Mouse (Mus musculus): Measurements from ENCODE around the gene Cd248.
"Not testable (repeated sequence)": the region's sequence is repeated elsewhere in the genome, so short reads cannot be mapped to it uniquely, and the experiment has no call there.

Gene Cd248

DNA sequence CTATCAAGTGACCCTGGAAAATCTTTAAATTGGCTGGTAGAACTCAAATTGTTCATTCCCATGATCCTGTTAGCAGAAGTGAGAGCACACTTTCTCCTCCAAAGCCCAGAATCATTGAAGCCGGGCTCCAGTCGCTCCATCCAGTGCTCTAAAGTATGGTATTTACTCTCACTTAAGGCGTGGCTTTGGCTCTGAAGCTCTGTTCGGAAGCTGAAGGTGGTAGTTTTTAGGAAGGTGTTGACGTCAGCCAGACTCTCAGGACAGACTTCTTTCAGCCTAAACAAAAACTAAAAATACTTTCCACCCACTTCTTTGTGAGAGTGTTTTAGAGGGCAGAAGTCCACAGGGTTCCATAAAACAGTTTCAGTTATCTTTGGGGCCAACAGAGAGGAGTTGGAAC, 5.6 kb downstream of the Cd248 start:
- no peak for DNase-seq (ENCODE audit: low spot score in 2 of 2)

DNA sequence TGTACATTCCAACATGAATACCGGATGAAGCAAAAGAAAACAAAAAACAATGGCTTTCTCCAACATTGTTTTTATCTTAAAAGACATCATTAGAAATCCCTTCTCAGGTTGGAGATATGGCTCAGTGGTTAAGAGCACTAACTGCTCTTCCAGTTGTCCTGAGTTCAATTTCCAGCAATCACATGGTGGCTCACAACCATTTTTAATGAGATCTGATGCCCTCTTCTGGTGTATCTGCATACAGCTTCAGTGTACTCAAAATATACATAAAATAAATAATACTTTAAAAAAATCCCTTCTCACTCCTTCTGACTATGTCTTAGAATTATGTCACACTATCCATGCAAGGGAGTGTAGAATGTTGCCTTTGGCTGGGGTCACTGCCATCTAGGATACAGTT, 11.4 kb downstream of the Cd248 start:
- DNase-seq (ENCODE audit: low spot score in 2 of 2) = no peak

DNA sequence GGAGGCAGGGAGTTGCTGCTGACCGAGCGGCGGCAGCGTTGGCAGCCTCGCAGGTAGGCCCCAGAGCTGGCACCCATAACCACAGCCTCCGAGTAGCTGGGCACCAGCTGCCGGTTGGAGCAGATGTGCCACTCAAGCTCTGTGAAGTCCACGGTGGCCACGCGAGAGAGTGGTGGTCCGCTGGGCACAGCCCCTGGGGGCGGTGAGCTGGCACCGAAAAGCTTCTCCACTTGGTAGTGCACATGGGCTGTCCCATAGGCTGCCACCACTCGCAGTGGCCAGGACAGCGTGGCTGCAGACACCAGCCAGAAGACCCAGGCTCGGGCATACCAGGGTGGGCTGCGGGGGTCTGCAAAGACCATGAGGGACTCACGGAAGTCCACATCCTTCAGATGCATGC, 14.1 kb downstream of the Cd248 start:
- no peak for DNase-seq (ENCODE audit: low spot score in 2 of 2)

DNA sequence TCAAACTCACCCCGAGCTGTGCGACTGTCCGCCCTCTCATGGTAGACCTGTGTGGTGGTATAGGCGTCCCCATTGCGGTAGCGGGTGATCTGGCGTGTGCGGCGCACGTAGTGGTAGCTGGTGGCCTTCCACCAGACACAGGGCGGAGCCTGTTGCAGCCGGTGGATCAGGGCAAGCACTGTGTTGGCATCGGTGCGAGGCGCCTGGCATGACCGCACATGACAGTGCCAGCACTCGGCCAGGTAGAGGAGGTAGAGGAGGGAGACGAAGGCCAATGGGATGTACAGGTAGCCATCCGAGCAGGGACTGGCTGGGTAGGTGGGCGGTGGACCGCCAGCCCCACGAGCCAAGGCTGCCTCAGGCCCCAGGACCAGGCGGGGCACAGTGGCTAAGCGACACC, 14.7 kb downstream of the Cd248 start:
- no peak for DNase-seq (ENCODE audit: low spot score in 2 of 2)

DNA sequence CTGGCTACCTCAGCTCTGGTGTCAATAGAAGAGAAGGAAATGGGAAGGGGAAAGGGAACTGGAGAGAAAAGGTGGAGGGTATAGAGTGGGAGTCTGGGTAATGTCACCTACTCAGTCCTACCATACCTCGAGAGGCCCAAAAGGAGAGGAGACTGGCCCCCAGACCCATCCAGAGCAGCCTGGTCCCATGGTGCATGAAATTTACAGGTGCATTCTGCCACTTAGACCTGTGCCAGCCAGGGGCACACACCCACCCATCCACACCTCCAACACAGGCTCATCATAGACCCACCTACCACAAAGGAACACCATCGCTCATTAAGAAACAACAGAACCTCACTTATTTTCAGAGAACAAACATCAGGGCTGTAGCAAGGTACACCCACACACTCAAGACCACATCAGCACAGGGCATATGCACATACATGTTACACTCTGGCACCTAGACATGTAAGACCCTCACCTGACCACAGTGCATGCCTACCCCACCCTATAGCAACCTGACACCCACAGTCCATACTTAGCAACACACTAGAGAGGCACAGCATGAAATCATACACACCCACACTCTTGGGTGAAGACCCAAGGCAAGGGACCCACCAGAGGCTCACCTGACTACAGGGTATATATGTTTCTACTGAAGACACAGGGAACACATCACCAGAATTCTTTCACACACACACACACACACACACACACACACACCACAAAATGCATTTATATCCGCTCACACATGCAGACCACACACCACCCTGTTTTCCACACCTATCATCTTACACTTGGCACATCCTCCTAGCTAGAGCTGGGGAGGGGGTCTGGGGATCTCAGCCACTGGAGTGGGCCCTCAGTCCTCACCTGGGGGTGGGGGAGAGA, 16.3 kb downstream of the Cd248 start:
- no peak for DNase-seq (ENCODE audit: low spot score in 2 of 2)

DNA sequence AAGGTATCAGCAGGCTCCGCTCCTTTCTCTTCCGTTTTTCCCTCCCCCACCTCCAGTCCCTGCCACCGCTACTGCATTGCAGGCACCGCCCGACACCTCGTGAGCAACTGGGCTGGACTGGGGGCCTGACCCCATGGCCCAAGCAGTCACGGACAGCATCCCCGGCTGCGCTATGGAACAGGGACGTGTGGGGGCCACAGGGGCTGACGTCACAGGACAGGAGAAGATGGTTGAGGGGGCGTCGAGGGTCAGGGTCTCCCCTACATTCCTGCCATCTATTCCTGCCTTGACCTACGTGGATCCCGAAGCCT, 16.9 kb downstream of the Cd248 start:
- no peak for DNase-seq (ENCODE audit: low spot score in 2 of 2)

DNA sequence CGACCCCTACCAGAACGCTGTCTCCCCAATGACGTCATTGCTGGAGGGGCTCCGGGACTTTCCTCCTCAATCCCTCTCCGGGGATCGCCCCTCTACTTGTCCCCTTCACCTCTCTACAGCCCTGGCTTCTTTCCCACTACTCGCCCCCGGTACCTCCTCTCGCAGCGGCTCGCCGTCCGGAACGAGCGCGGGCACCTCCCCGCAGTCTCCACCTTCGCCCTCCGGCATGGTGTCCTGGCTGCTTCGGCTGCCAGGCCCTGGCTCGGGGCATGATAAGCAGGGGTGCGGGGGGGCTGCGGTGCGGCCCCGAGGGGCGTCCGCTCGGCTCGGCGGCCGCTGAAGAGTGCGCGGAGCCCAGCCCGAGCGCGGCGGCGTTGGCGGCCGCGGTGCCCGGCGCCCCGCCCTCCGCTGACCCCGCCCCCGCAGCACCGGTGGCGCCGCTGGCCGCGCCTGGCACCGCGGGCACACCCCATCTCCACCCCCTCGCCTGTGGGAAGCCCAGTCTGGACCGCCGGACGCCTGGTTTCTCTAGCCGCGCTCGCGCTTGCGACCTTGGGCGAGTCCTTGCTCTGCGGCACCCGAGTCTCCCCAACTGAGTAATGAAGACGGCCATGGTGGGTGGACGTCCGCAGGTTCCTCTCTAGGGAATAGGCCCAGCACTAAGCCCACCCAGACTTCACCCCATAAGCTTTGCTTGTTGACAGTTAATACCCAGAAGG, 17.4 kb downstream of the Cd248 start, which contains the start of gene Tmem151a:
Tmem151a (minus strand) TSS at position 387 of the 719 bp plus-strand sequence.
- no peak for DNase-seq (ENCODE audit: low spot score in 2 of 2)

DNA sequence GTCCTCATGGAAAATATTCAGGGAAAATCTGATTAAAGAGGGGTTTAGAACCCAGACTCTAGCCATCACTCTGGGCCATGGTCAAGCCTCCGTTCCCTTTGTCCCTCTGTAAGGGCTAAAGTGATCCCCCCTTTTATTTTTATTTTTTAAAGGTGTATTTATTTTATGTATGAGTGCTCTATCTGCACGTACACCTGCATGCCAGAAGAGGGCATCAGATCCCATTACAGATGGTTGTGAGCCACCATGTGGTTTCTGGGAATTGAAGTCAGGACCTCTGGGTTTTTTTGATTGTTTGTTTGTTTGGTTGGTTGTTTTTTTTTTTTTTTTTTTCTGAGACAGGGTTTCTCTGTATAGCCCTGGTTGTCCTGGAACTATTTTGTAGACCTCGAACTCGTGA, 18.7 kb downstream of the Cd248 start:
- not testable (repeated sequence) for DNase-seq (ENCODE audit: low spot score in 2 of 2)

DNA sequence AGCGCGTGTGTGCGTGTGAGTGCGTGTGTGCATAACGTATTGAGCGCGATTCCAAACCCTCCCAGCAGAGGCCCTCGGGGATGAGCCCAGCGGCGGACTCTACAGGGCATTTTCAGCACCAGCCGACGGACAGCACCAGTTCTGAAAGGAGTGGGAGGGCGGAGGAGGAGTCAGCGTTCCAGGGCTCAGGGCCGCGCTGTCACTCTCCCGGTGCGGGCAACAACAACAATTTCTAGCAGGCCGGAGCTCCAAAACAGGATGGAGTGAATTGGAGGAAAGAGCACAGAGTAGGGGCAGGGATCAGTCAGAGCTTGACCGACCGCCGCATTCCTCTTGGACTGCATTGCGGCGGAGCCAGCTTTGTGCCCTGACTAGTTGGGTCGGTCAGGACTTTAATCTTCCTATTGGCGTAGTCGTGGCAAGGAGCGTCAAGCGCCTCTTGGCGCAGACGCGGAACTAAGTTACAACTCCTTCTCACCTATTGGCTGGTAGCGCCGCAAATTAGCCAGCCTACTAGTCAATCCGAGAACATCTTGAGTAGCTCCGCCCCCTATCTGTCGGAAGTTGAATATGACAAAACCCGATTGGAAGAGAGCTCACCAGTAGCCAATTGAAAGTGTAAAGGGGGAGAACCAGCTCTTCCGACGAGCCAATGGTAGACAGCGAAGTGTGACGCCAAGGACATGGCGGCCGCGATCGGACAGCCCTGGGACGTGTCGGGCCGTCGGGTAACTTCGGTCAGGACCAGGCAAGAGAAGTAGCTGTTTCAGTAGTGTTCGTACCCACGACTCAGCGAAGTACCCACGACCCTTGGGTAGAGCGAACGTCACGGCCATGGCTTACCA, 20.2 kb downstream of the Cd248 start, which contains the start of gene Yif1a:
Yif1a (plus strand) TSS at position 655 of the 845 bp plus-strand sequence.
- DNase-seq (ENCODE audit: low spot score in 2 of 2) = peak; percentile 90 to 93

DNA sequence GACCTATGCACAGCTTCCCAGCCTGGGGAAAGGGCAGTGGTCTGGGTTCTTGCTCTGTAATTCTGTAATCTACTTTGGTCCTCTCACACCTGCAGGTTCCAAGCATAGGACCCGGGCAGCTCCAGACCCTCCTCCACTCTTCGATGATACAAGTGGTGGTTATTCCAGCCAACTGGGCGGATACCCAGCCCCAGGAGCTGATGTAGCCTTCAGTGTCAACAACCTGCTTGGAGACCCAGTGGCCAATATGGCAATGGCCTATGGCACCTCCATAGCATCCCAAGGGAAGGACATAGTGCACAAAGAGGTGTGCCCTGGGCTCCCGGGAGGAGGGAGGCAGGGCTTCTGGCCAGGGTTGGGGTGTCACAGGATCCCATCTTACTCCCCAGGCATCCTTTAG, 21.4 kb downstream of the Cd248 start:
- no peak for DNase-seq (ENCODE audit: low spot score in 2 of 2)

DNA sequence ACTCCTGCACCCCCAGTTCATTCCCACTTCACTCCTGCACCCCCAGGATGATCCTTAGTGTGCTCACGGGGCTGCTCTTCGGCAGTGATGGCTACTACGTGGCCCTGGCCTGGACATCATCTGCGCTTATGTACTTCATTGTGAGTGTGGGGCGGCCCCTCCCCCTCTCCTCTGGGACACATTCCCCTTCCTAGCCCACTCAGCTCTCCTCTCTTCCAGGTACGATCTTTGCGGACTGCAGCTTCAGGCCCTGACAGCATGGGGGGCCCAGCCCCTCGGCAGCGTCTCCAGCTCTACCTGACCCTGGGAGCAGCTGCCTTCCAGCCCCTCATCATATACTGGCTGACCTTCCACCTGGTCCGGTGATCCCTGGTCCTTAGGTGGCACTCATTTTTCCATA, 24.2 kb downstream of the Cd248 start:
- DNase-seq (ENCODE audit: low spot score in 2 of 2) = no peak

DNA sequence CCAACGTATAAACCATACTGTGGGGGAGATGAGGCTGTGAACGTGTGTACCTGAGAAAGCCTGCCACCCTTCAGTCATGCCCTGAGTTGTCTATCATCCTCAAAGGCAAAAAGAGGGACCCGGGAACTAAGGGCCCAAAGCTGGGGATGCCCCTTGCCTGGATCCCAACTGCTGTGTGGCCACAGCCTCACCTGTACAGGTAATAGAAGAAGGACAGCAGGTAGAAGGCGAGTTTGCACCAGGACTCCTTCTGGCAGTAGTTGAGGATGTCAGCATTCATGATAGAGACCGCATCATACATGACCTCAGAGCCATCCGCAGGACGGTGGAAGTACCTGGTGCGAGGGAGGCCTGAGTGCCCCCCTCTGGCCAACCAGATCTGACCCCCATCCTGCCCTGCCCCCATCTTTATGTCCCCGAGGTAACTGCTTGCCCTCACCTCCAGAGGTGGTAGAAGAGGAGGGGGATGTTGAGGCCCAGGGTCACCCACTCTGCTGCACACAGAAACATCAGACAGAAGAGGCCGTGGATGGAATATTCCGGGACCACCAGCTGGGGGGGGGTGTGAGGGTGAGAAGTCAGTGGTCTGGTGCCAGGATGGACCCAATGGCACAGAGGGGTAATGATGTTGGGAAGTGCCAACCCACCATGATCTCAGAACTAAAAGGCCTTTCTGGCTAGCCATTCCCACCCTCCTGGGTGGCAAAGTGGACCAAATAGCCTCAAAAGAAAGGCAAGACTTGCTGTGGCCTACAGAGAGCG, 25.8 kb downstream of the Cd248 start:
- no peak for DNase-seq (ENCODE audit: low spot score in 2 of 2)

DNA sequence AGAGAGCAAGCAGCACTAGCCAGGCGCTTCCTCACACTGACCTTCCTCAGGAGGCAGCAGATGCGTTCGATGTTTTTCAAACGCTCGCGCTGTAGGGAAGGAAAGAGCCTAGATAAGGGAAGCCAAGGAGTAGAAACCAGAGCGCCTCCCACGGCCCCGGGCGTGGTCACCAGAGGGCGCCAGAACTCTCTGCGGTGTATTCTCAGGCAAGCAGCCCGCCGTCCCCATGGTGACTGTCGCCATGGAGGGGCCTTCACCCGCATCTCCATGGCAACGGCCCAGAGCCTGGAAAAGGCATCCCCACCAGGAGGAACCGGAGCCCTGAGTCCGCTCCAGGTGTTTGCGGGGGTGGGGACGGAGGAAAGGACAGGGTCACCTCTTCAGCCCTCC, 26.4 kb downstream of the Cd248 start:
- peak; percentile 76 to 91 for DNase-seq (ENCODE audit: low spot score in 2 of 2)

DNA sequence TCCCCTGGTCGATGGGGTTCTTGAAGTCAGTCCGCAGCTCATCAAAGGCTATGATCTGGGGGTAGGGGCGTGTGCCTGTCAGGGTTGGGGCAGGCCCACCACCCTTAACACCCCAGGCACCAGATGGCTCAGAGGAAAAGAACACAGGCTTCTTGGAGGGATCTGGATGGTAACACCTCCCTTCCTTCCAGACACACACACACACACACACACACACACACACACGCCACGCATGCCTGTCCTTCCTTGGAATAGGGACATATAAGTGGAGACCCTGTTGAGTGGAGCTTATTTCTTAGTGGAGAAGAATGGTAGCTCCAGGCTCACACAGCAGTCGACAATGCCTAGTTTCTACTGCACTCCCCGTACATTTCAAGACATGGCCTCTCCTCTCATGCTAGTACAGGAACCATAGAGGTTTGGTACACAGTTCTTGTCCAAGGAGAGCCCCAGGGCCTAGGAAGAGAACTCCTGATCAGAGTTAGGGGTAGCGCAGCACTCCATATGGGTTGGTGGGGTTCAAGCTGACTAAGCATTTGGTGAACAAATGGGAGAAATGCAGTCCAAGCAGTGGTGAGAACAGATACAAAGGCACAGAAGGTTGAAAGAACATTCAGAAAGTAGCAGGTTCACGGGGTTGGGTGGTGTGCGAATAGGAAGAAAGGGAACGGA, 27.0 kb downstream of the Cd248 start:
- DNase-seq (ENCODE audit: low spot score in 2 of 2) = no peak

DNA sequence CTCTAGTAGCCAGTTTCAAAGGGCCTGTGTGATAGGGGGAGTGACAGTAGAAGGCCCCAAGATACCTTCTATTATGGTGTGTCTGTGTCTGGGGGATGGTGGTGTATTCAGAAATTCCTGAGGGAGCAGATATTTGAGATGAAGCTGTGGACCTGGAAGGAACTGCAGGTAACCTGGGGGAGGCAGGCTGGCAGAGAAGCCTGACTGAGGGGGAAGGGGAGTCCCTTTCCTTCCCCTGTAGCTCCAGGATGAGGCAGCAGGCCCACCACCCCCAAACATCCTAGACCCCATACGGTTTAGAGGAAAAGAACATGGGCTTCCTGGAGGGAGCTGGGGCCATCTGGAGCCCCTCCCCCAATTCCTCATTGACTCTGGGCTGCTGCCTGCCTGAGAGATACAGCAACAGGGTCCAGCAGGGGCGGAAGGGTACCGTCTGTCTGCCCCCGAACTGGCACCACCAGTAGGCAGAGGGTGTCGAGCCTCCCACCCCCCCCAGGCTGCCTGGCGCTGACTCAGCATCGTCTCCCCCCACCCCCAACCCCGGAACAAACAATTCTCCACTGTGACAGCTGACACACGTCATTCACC, 28.1 kb downstream of the Cd248 start:
- DNase-seq (ENCODE audit: low spot score in 2 of 2) = no peak

DNA sequence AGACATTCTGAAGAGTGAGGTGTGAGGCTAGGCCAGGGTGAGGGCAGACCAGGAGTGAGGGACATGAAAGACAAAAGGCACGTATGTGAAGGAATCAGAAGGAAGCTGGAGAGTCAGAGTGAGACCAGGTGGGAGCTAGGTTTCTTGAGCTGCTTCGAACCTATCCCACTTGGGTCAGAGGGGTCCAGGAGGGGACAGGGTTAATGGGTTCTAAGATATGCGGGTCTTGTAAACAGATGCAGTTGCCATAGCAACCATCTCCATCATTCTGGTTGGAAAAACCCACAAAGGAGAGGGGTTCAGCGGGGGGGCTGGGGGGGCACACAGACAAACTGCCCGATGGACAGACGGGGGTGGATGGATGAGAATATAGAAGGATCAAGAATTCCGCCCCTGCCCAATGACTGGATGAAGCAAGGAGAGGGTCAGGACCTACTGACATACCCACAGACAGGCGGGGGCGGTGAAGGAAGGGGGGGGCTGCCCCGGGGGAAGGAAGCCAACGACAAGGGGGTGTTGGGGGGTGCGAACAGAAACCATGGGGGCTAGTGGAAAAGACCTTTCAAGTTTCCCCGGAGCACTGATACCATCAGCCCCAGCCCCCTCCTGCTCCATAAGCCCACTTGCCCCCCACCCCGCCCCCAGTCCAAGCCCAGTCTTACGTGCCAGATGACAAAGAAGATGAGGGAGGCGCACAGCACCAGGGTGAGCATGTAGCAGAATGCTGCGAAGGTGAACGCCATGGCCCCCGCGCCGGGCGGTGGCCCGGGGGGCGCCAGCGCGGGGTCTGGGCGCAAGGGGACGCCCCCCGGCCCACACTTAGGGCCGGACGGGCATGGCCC, 29.9 kb downstream of the Cd248 start:
- DNase-seq (ENCODE audit: low spot score in 2 of 2) = no peak

DNA sequence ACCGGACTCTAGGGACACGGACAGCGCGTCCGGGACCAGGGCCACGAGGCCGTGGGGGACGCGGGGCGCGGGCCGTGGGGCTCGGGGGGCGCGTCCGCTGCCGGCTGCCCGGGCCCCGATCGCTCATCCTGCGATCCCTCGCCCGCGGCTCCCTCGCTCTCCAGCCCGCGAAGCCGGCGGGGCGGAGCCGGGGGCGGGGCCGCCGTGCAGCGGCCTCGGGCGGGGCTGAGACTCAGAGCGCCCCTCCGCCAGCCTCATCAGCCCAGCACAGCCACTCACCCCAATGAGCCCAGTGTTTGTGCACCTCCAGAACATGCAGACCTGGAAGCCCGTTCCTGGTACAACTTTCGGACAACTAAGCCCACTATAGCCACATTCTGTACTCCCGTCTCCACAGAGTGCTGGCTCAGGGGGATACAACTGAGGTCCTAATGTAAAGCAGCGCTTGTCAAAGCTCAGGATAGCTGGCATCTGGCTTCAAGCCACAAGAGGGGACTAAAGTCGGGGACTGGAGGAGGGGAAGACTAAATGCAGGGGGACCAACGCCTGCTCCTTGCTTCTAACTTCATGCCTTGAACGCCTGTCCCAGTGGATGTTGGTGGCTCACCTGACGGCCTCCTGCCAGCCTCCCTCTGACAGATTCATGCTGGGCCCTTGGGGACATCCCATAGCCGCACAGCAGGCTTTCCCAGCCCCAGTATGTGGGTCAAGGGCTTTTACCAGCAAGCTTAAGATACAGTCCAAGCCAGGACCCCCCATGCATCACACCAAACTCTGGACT, 30.7 kb downstream of the Cd248 start, which contains the start of gene Cnih2:
Cnih2 (minus strand) TSS at position 159 of the 781 bp plus-strand sequence.
- peak in 1 of 2 experiments; percentile 62 for DNase-seq (ENCODE audit: low spot score in 2 of 2)

DNA sequence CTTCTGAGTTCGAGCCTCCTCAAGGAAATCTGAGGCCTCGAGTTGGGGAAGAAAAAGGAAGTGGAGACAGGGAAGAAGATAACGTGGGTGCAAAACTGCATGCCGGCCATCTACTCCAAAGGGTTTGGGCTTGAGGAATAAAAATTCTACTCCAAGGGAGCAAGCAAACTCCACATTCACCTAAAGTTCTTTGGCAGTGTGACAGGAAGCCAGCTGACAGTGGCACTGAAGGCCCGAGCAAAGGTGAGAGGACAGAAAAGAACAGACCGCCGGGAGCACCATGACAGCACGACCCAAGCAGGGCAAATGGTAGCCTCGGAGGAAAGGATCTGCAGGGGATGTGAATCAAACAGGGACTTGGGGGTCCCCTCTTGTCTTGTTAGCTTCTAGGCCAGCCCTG, 38.2 kb downstream of the Cd248 start:
- peak in 1 of 2 experiments; percentile 26 for DNase-seq (ENCODE audit: low spot score in 2 of 2)

DNA sequence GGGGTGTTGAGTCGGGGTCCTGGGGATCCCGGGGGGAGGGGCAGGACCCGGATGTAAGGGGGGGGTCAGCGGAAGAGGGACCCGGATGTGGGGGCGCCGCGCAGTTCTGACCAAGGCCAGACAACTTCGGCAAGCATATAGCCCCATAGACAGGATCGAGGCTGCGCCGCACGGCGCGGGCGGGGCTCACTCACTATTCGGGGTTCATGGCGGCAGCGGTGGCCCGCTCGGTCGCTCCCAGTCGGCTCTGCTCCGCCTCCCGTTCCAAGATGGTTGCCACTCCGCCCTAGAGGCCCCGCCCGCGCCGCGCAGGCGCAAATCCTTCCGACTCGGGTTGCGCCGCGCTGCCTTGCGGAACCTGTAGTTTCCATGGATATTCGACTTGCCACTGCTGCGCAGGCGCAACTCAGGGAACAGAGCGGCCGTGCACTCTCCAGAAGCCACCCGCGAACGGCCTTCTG, 38.9 kb downstream of the Cd248 start, which contains the start of gene Rab1b:
Rab1b (minus strand) TSS at position 342 of the 461 bp plus-strand sequence.
- DNase-seq (ENCODE audit: low spot score in 2 of 2) = peak; percentile 97 to 98

Data from thymus, postnatal 10 days (tissue).